Mouse (Mus musculus) small intestine, adult 10 weeks (tissue): ENCODE measurements around the gene Gm4565. TPM values are rescaled to one million over a fixed set of nuclear protein-coding genes. Genes with fewer than 3 reads are reported as not detected.

Experiments
- polyA plus RNA-seq: library from polyadenylated mRNA; stranded (reverse); fragments of 350-450 nt; fragmentation: Illumina TruSeq; extraction: RNeasy Lipid Tissue Mini Kit (QIAGEN cat#74804); gene quantifications from one replicate; pipeline ENCODE4 v1.2.3, GENCODE M21; 2014; ENCODE audit warnings: low replicate concordance

Gm4565 gene
- polyA plus RNA-seq: not detected

GRCm38 (mm10) chr7:22588027-22588426 is at the start of gene Gm4565:
Gene Gm4565, minus strand, starts transcription at chr7:22588127.

GRCm38 (mm10) chr7:22565243-22565642 is 22.7 kb downstream of the Gm4565 start, which contains the start of gene Gm4201:
Gene Gm4201, minus strand, starts transcription at chr7:22565343.

DNA sequence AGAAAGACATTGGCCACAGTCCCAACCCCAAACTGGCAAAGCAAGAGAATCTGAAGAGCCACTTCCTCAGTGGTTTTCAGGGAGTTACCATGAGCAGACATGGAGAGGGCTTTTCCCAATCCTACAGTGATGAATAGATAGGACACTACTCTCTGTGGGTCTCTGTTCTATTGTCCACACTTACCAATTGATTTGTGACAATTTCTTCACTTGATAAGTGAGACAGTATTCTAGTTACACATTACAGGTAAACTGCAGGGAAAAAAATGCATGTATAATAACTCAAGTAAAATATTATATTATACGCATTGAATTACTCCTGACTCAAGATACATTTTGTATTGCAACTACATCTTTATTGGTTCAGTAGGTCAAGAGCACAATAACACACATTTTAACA is 53.1 kb downstream of the Gm4565 start, which contains the start of gene Gm8677:
Gene Gm8677, minus strand, starts transcription at position 101 of the 400 bp plus-strand sequence.

Other genes starting within 250 kb of the Gm4565 start
- not detected for gene Gm8660, start 217.1 kb downstream of the Gm4565 start, polyA plus RNA-seq
- not detected for gene Vmn1r148, start 174.5 kb downstream of the Gm4565 start, polyA plus RNA-seq
- gene Vmn1r149, start 149.9 kb downstream of the Gm4565 start, polyA plus RNA-seq: not detected
- gene Gm10665, start 124.1 kb downstream of the Gm4565 start, polyA plus RNA-seq: not detected
- gene Vmn1r151, start 88.4 kb downstream of the Gm4565 start, polyA plus RNA-seq: not detected
- not detected for gene Vmn1r152, start 65.2 kb downstream of the Gm4565 start, polyA plus RNA-seq
- gene Gm8677, start 53.2 kb downstream of the Gm4565 start, polyA plus RNA-seq: not detected
- gene Gm4201, start 22.8 kb downstream of the Gm4565 start, polyA plus RNA-seq: not detected
- not detected for gene Vmn1r155, start 69.9 kb upstream of the Gm4565 start, polyA plus RNA-seq
- not detected for gene Gm8693, start 104.2 kb upstream of the Gm4565 start, polyA plus RNA-seq
- not detected for gene Gm4567, start 131.6 kb upstream of the Gm4565 start, polyA plus RNA-seq
- gene Vmn1r157, start 173.6 kb upstream of the Gm4565 start, polyA plus RNA-seq: not detected
- not detected for gene Vmn1r158, start 202.7 kb upstream of the Gm4565 start, polyA plus RNA-seq